Mouse (Mus musculus): ENCODE results near the gene Cpsf6. TPM values are rescaled to one million over a fixed set of nuclear protein-coding genes. Genes with fewer than 3 reads are reported as not detected.
"Not testable (repeated sequence)": the region's sequence is repeated elsewhere in the genome, so short reads cannot be mapped to it uniquely, and the experiment has no call there.

The Cpsf6 gene
- polyA plus RNA-seq, 1 experiment = 57.5 TPM

- Histone ChIP-seq H3K27ac (ENCODE audit: insufficient read depth, low read depth, low read length) (no peak overlapping the region), H3K4me3 (ENCODE audit: insufficient read depth, low read depth, low read length) (no peak overlapping the region), H3K4me1 (ENCODE audit: control insufficient read depth, insufficient read depth, low read length) (0 out of 2 replicates have a peak, but pooled peaks cover 3% of the 10 kb centered on the region)
- TF ChIP-seq CTCF (IDR thresholded peaks at IDR 0.05; ENCODE audit: insufficient read depth, low read depth, low read length) (no peak), POLR2A (IDR thresholded peaks at IDR 0.05; ENCODE audit: insufficient read depth, low read depth, low read length) (no peak)
- 30% methylated on average over 5 of the region's 5 CpGs for WGBS
Observed at GRCm38 (mm10) chr10:117391057-117391456, 11.2 kb upstream of the Cpsf6 start.

- WGBS = 70% methylated on average over 31 of the region's 31 CpGs
- no peak for TF ChIP-seq POLR2A (IDR thresholded peaks at IDR 0.05; ENCODE audit: insufficient read depth, low read depth, low read length)
- TF ChIP-seq CTCF (IDR thresholded peaks at IDR 0.05; ENCODE audit: insufficient read depth, low read depth, low read length) = no peak
- 0 out of 2 replicates have a peak, but pooled peaks cover 3% of the 10 kb centered on the region for H3K4me1 ChIP-seq (ENCODE audit: control insufficient read depth, insufficient read depth, low read length)
- no peak overlapping the region for H3K27ac ChIP-seq (ENCODE audit: insufficient read depth, low read depth, low read length)
- H3K4me3 ChIP-seq (ENCODE audit: insufficient read depth, low read depth, low read length) = no peak overlapping the region
Observed at GRCm38 (mm10) chr10:117389904-117390875, 10.4 kb upstream of the Cpsf6 start.

- TF ChIP-seq CTCF (IDR thresholded peaks at IDR 0.05; ENCODE audit: insufficient read depth, low read depth, low read length) (no peak), POLR2A (IDR thresholded peaks at IDR 0.05; ENCODE audit: insufficient read depth, low read depth, low read length) (no peak)
- WGBS = 96% methylated on average over 1 of the region's 1 CpGs
Observed at GRCm38 (mm10) chr10:117389371-117389740, 9.5 kb upstream of the Cpsf6 start.

GRCm38 (mm10) chr10:117388637-117389370 is 9.0 kb upstream of the Cpsf6 start:
- no peak overlapping the region for H3K4me3 ChIP-seq (ENCODE audit: insufficient read depth, low read depth, low read length)
- no peak for TF ChIP-seq POLR2A (IDR thresholded peaks at IDR 0.05; ENCODE audit: insufficient read depth, low read depth, low read length)
- no peak for TF ChIP-seq CTCF (IDR thresholded peaks at IDR 0.05; ENCODE audit: insufficient read depth, low read depth, low read length)
- H3K4me1 ChIP-seq (ENCODE audit: control insufficient read depth, insufficient read depth, low read length) = 0 out of 2 replicates have a peak, but pooled peaks cover 3% of the 10 kb centered on the region
- WGBS = 83% methylated on average over 2 of the region's 2 CpGs
- H3K27ac ChIP-seq (ENCODE audit: insufficient read depth, low read depth, low read length) = no peak overlapping the region

More at GRCm38 (mm10) chr10:117389371-117389740, 9.5 kb upstream of the Cpsf6 start:
- 0 out of 2 replicates have a peak, but pooled peaks cover 3% of the 10 kb centered on the region for H3K4me1 ChIP-seq (ENCODE audit: control insufficient read depth, insufficient read depth, low read length)
- H3K4me3 ChIP-seq (ENCODE audit: insufficient read depth, low read depth, low read length) = no peak overlapping the region
- no peak overlapping the region for H3K27ac ChIP-seq (ENCODE audit: insufficient read depth, low read depth, low read length)

DNA sequence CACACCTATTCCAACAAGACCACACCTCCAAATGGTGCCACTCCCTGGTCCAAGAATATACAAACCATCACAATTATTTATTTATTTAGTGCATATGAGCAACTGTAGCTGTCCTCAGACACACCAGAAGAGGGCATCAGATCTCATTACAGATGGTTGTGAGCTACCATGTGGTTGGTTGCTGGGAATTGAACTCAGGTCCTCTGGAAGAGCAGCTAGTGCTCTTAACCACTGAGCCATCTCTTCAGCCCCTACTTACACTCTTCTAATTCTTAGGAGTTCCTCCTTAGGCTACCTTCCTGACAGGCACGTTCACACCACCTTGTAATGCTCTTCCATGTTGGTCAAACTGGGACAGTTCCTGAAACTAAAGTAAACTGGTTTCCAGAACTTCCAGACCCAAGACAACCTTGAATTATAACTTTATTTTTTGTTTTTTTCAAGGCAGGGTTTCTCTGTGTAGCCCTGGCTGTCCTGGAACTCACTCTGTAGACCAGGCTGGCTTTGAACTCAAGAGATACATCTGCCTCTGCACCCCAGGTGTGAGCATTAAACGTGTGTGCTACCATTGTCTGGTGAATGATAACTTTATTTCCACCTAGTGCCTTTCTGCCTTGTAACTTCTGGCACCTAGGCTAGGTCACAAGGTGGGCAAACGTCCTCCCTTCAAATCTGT is 8.3 kb upstream of the Cpsf6 start:
- H3K4me1 ChIP-seq (ENCODE audit: control insufficient read depth, insufficient read depth, low read length); H3K4me3 ChIP-seq (ENCODE audit: insufficient read depth, low read depth, low read length); H3K27ac ChIP-seq (ENCODE audit: insufficient read depth, low read depth, low read length): not testable (repeated sequence)
- 59% methylated on average over 3 of the region's 3 CpGs for WGBS

DNA sequence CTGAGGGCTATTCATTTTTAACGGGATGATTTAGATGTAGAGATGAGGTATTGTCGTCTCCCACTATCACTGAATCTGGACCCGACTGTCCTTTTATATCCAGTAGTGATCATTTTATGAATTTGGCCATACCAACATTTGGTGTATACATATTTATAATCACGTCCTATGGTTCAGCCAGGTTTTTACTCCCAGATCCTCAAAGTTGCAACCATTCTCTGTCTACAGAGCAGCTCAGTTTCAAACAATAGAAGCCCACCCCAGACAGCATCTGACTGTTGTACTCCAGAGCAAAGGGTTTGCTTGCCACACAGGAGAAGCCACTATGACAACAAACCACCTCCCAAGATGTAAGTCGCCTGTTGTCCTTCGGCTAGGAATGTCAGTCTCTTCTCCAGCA is 7.2 kb upstream of the Cpsf6 start:
- H3K4me3 ChIP-seq (ENCODE audit: insufficient read depth, low read depth, low read length) = no peak overlapping the region
- no peak overlapping the region for H3K27ac ChIP-seq (ENCODE audit: insufficient read depth, low read depth, low read length)
- TF ChIP-seq POLR2A (IDR thresholded peaks at IDR 0.05; ENCODE audit: insufficient read depth, low read depth, low read length) = no peak
- no peak for TF ChIP-seq CTCF (IDR thresholded peaks at IDR 0.05; ENCODE audit: insufficient read depth, low read depth, low read length)
- WGBS = 90% methylated on average over 6 of the region's 6 CpGs
- H3K4me1 ChIP-seq (ENCODE audit: control insufficient read depth, insufficient read depth, low read length) = no peaks in the 10 kb centered on the region

DNA sequence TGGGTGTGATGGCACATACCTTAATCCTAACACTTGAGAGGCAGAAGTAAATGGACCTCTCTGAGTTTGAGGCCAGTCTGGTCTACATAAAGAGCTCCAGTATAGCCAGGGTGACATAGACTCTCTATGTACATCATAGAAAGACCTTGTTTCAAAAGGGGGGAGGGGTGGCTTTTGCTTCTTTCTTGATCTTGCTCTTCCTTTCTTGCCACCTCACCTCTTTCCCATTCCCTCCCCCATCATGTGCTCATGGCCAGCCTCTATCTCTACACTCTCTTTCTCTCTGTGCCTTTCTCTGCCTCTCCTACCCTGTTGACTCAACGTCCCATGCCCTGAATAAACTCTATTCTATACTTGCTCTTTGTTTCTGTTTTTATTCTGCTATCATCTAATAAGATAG is 6.4 kb upstream of the Cpsf6 start:
- TF ChIP-seq POLR2A (IDR thresholded peaks at IDR 0.05; ENCODE audit: insufficient read depth, low read depth, low read length) (no peak), CTCF (IDR thresholded peaks at IDR 0.05; ENCODE audit: insufficient read depth, low read depth, low read length) (no peak)
- H3K27ac ChIP-seq (ENCODE audit: insufficient read depth, low read depth, low read length) = no peak overlapping the region
- WGBS = 89% methylated on average over 1 of the region's 1 CpGs
- H3K4me1 ChIP-seq (ENCODE audit: control insufficient read depth, insufficient read depth, low read length) = no peaks in the 10 kb centered on the region
- H3K4me3 ChIP-seq (ENCODE audit: insufficient read depth, low read depth, low read length) = no peak overlapping the region

DNA sequence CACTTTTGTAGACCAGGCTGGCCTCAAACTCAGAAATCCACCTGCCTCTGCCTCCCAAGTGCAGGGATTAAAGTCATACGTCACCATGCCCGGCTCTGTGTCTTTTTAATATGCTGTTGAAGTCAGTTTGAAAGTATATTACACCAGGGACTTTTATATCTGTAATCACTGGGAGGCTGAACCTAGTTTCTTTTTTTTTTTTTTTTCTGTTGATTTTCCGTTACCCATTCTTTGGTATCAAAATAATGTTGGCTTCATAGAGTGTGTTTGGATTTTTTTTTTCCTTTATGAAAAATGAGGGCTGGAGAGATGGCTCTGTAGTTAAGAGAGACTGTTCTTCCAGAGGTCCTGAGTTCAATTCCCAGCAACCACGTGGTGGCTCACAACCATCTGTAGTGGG is 5.6 kb upstream of the Cpsf6 start:
- H3K4me3 ChIP-seq (ENCODE audit: insufficient read depth, low read depth, low read length) = no peak overlapping the region
- no peak overlapping the region for H3K27ac ChIP-seq (ENCODE audit: insufficient read depth, low read depth, low read length)
- TF ChIP-seq POLR2A (IDR thresholded peaks at IDR 0.05; ENCODE audit: insufficient read depth, low read depth, low read length) = no peak
- no peak for TF ChIP-seq CTCF (IDR thresholded peaks at IDR 0.05; ENCODE audit: insufficient read depth, low read depth, low read length)
- 85% methylated on average over 4 of the region's 4 CpGs for WGBS
- H3K4me1 ChIP-seq (ENCODE audit: control insufficient read depth, insufficient read depth, low read length) = no peaks in the 10 kb centered on the region

DNA sequence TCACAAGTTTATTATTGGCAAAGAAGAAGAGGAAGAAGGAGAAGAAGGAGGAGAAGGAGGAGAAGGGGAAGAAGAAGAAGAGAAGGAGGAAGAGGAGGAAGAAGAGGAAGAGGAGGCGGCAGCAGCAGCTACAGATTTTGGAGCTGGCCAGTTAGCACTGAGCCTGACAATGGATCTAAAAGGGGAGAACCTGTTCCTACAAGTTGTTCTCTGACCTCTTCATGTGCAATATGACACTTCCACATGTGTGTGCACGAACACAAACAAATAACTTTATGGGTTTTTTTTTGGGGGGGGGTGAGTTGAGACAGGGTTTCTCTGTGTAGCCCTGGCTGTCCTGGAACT is 5.2 kb upstream of the Cpsf6 start:
- no peaks in the 10 kb centered on the region for H3K4me1 ChIP-seq (ENCODE audit: control insufficient read depth, insufficient read depth, low read length)
- 78% methylated on average over 2 of the region's 2 CpGs for WGBS
- no peak overlapping the region for H3K27ac ChIP-seq (ENCODE audit: insufficient read depth, low read depth, low read length)
- no peak overlapping the region for H3K4me3 ChIP-seq (ENCODE audit: insufficient read depth, low read depth, low read length)
- TF ChIP-seq POLR2A (IDR thresholded peaks at IDR 0.05; ENCODE audit: insufficient read depth, low read depth, low read length) (no peak), CTCF (IDR thresholded peaks at IDR 0.05; ENCODE audit: insufficient read depth, low read depth, low read length) (no peak)
